ENCODE assay signal across 8 mouse cellular contexts in genomic region chr1:85793208-85794105, GRCm38 (mm10). TPM values are rescaled to one million over a fixed set of nuclear protein-coding genes. Genes with fewer than 3 reads are reported as not detected.
DNase-seq lines count a peak whose midpoint lies in the region; ATAC-seq and TF ChIP-seq lines count a peak whose summit lies in the region.

TSS of gene Cab39 (plus strand) at chr1:85793441.

- no peaks in the 10 kb centered on the region for H3K27me3 ChIP-seq in forebrain, embryonic 16.5 days (replicated peaks; ENCODE audit: control insufficient read depth, insufficient read depth, low read length)
- no peaks in the 10 kb centered on the region for H3K27me3 ChIP-seq in lung, embryonic 14.5 days (ENCODE audit: insufficient read depth, low read length)
- no peaks in the 10 kb centered on the region for H3K27me3 ChIP-seq in thymus, adult 2 months (ENCODE audit: control insufficient read depth, insufficient read depth, low read length)

- H3K27ac ChIP-seq in ES-E14 (ENCODE audit: insufficient read depth, low read depth, low read length, poor library complexity, severe bottlenecking), result peak within 1 kb of the TSS; percentile 33; the same call in 1 of the 2 replicates
- H3K27ac ChIP-seq in forebrain, embryonic 16.5 days (ENCODE audit: low read length), result peak within 1 kb of the TSS; percentile 95
- peak within 1 kb of the TSS; percentile 97 for H3K27ac ChIP-seq in layer of hippocampus, adult 2 months
- H3K27ac ChIP-seq in lung, embryonic 14.5 days (ENCODE audit: low read depth), result peak within 1 kb of the TSS; percentile 95
- peak within 1 kb of the TSS; percentile 95 for H3K27ac ChIP-seq in olfactory bulb, adult 2 months (ENCODE audit: insufficient read depth, low read depth, low read length)
- peak within 1 kb of the TSS; percentile 77 for H3K27ac ChIP-seq in thymus, adult 2 months (ENCODE audit: control insufficient read depth, insufficient read depth, low read length)

- H3K4me1 ChIP-seq in ES-E14 (ENCODE audit: control insufficient read depth in 2 of 2, insufficient read depth in 2 of 2, low read length in 2 of 2, poor library complexity in 1 of 2), result peaks cover 0 to 2% of the 10 kb centered on the region in 2 experiments; a peak in 1 of 4 replicates
- H3K4me1 ChIP-seq in forebrain, embryonic 16.5 days (replicated peaks; ENCODE audit: control insufficient read depth, insufficient read depth, low read length), result peaks cover 12% of the 10 kb centered on the region
- 0 out of 2 replicates have a peak, but pooled peaks cover 4% of the 10 kb centered on the region for H3K4me1 ChIP-seq in lung, embryonic 14.5 days (ENCODE audit: insufficient read depth)
- H3K4me1 ChIP-seq in olfactory bulb, adult 2 months (ENCODE audit: control insufficient read depth, insufficient read depth, low read length), result peaks cover 5% of the 10 kb centered on the region; the same call in 1 of the 2 replicates
- peaks cover 5% of the 10 kb centered on the region for H3K4me1 ChIP-seq in thymus, adult 2 months (replicated peaks; ENCODE audit: control insufficient read depth, insufficient read depth, low read length)

- 0% methylated on average over 90 of the region's 118 CpGs for WGBS in forebrain, embryonic 16.5 days
- under 1% methylated on average over 109 of the region's 118 CpGs for WGBS in lung, embryonic 14.5 days
- WGBS in olfactory bulb, adult 2 months, result under 1% methylated on average over 109 of the region's 118 CpGs
- under 1% methylated on average over 114 of the region's 118 CpGs for WGBS in thymus, adult 2 months

- peak within 1 kb of the TSS; percentile 83 for H3K4me2 ChIP-seq in forebrain, embryonic 16.5 days (ENCODE audit: low read length)
- peak within 1 kb of the TSS; percentile 80 for H3K4me2 ChIP-seq in lung, embryonic 14.5 days

- H3K9ac ChIP-seq in ES-E14 (ENCODE audit: insufficient read depth, low read depth, low read length, poor library complexity, severe bottlenecking), result peak within 1 kb of the TSS; percentile 88
- peak within 1 kb of the TSS; percentile 97 for H3K9ac ChIP-seq in forebrain, embryonic 16.5 days (replicated peaks; ENCODE audit: low read depth, low read length)
- H3K9ac ChIP-seq in lung, embryonic 14.5 days, result peak within 1 kb of the TSS; percentile 95

- peak within 1 kb of the TSS; percentile 82 to 86 for H3K4me3 ChIP-seq in ES-E14 (ENCODE audit: insufficient read depth in 1 of 2, low read depth in 1 of 2, low read length in 2 of 2, poor library complexity in 1 of 2, severe bottlenecking in 1 of 2)
- peak within 1 kb of the TSS; percentile 97 for H3K4me3 ChIP-seq in forebrain, embryonic 16.5 days (replicated peaks; ENCODE audit: low read length)
- H3K4me3 ChIP-seq in layer of hippocampus, adult 2 months, result peak within 1 kb of the TSS; percentile 94
- peak within 1 kb of the TSS; percentile 96 for H3K4me3 ChIP-seq in lung, embryonic 14.5 days (ENCODE audit: low read depth, low read length)
- H3K4me3 ChIP-seq in olfactory bulb, adult 2 months (ENCODE audit: insufficient read depth, low read depth, low read length), result peak within 1 kb of the TSS; percentile 99
- peak within 1 kb of the TSS; percentile 68 for H3K4me3 ChIP-seq in thymus, adult 2 months (ENCODE audit: control insufficient read depth, insufficient read depth, low read length)

- peak; percentile 61 for DNase-seq in ES-E14 (ENCODE audit: low read depth, low spot score)
- peak; percentile 85 for DNase-seq in cerebellum, adult 11-12 months
- DNase-seq in heart, postnatal 36 days, result peak; percentile 92 to 94
- DNase-seq in layer of hippocampus, adult 2 months (ENCODE audit: low spot score in 2 of 2), result peak; percentile 83 to 90
- DNase-seq in lung, embryonic 14.5 days, result peak; percentile 95
- DNase-seq in thymus, adult 2 months, result peak; percentile 92

- TF ChIP-seq CTCF in layer of hippocampus, adult 2 months (conservative IDR thresholded peaks at IDR 0.05), result peak; percentile 88
- peak; percentile 50 for TF ChIP-seq CTCF in lung, embryonic 14.5 days (IDR thresholded peaks at IDR 0.05; ENCODE audit: low read depth)
- TF ChIP-seq CTCF in olfactory bulb, adult 2 months (IDR thresholded peaks at IDR 0.05; ENCODE audit: insufficient read depth, low read depth, low read length), result peak; percentile 81
- peak; percentile 94 for TF ChIP-seq CTCF in thymus, adult 2 months (IDR thresholded peaks at IDR 0.05; ENCODE audit: borderline replicate concordance, control insufficient read depth, extremely low read depth, insufficient read depth, low read length, poor library complexity)

- intact Hi-C loops in heart, postnatal 36 days (cut with DNase I), result loop anchor here (1.0 to 2.0 kb wide), 2 partner anchors 49 to 99 kb away; no protein-coding TSS in a partner anchor

- in situ Hi-C loops in ES-E14 (cut with MboI; ENCODE audit: low sequenced_read_pairs in 2 of 2, unreplicated experiment in 2 of 2), result no loop called here

- TF ChIP-seq POLR2A in olfactory bulb, adult 2 months (IDR thresholded peaks at IDR 0.05; ENCODE audit: insufficient read depth, low read depth, low read length), result peak; percentile 93
- TF ChIP-seq POLR2A in thymus, adult 2 months (IDR thresholded peaks at IDR 0.05; ENCODE audit: control insufficient read depth, extremely low read depth, insufficient read depth, low read length, poor library complexity), result peak; percentile 96

- H3K9me3 ChIP-seq in ES-E14 (ENCODE audit: control insufficient read depth, insufficient read depth, low read depth, low read length), result no peaks in the 10 kb centered on the region
- H3K9me3 ChIP-seq in forebrain, embryonic 16.5 days (ENCODE audit: control insufficient read depth, low read length), result no peaks in the 10 kb centered on the region
- no peaks in the 10 kb centered on the region for H3K9me3 ChIP-seq in lung, embryonic 14.5 days (ENCODE audit: low read depth, low read length)

- ATAC-seq in forebrain, embryonic 16.5 days, result peak; percentile 97
- peak; percentile 94 for ATAC-seq in lung, embryonic 14.5 days (ENCODE audit: insufficient read depth)

- H3K36me3 ChIP-seq in ES-E14 (ENCODE audit: control insufficient read depth, insufficient read depth, low read length, poor library complexity, severe bottlenecking), result peaks cover 2% of the 10 kb centered on the region; the same call in 1 of the 2 replicates
- H3K36me3 ChIP-seq in forebrain, embryonic 16.5 days (ENCODE audit: control insufficient read depth, insufficient read depth), result no peaks in the 10 kb centered on the region
- 0 out of 2 replicates have a peak, but pooled peaks cover 3% of the 10 kb centered on the region for H3K36me3 ChIP-seq in lung, embryonic 14.5 days (ENCODE audit: insufficient read depth)
- H3K36me3 ChIP-seq in thymus, adult 2 months (ENCODE audit: control insufficient read depth, insufficient read depth, low read length), result no peaks in the 10 kb centered on the region

TF ChIP-seq in ES-E14, 5 proteins besides CTCF, POLR2A, EP300 and RAD21:
- TF ChIP-seq CHD2 (IDR thresholded peaks at IDR 0.05; ENCODE audit: low read depth, low read length), result no peak
- TF ChIP-seq HCFC1 (IDR thresholded peaks at IDR 0.05; ENCODE audit: borderline replicate concordance, insufficient read depth, low read length), result peak; percentile 64; the same call in 1 of the 2 replicates
- no peak for TF ChIP-seq MAFK (IDR thresholded peaks at IDR 0.05; ENCODE audit: insufficient read depth, low read depth, low read length)
- no peak for TF ChIP-seq ZC3H11A (IDR thresholded peaks at IDR 0.05; ENCODE audit: borderline replicate concordance, low read depth, low read length)
- TF ChIP-seq ZNF384 (IDR thresholded peaks at IDR 0.05; ENCODE audit: low read depth, low read length), result no peak

RNA-seq across cellular contexts. Expression of gene Cab39, which starts in this region (rescaled TPM):
- 43.2 and 51.9 TPM in 2 replicates for total RNA-seq in ES-E14 (2012; rRNA removed)
- polyA plus RNA-seq in forebrain, embryonic 16.5 days (2015; fragmentation: Nextera tagmentation; extraction: Ambion mirVana), result 47.1 and 50.2 TPM in 2 replicates
- 100 to 1,000 TPM; 110 to 111 TPM for total RNA-seq in heart, postnatal 36 days (2021)
- 100 to 1,000 TPM; 152 to 157 TPM for total RNA-seq in layer of hippocampus, adult 2 months (2021)
- polyA plus RNA-seq in lung, embryonic 14.5 days (2014; fragmentation: Nextera tagmentation; extraction: Ambion mirVana), result 47.0 and 49.3 TPM in 2 replicates
- 256 TPM in 1 of 2 replicates, not detected in the other for polyA plus RNA-seq in olfactory bulb, adult 2 months (2012; ENCODE audit: insufficient read depth, insufficient read length, low replicate concordance, missing spikeins)
- polyA plus RNA-seq in thymus, adult 2 months (2012; rRNA removed), result 65.1 and 72.8 TPM in 2 replicates

Comparison
In these comparisons a context has a peak if more than half of its experiments do, and no peak if none do; other contexts are left out.
1. Peak in every context shown above with its lines: DNase-seq, ATAC-seq, H3K4me3 ChIP-seq and H3K27ac ChIP-seq.
2. H3K27ac ChIP-seq: peak in every context shown above with its lines; median percentile 97 in layer of hippocampus, adult 2 months; 95 in forebrain, embryonic 16.5 days; 95 in lung, embryonic 14.5 days; 95 in olfactory bulb, adult 2 months; 77 in thymus, adult 2 months; 33 in ES-E14.